Mouse (Mus musculus) retina, postnatal 7 days (tissue): ENCODE data around the gene Cda.

Source experiments
- DNase-seq: peaks from one replicate; pipeline ENCODE4 v3.0.0-alpha.2; 2012; ENCODE audit warnings: low read depth, low spot score

Cda gene

DNA sequence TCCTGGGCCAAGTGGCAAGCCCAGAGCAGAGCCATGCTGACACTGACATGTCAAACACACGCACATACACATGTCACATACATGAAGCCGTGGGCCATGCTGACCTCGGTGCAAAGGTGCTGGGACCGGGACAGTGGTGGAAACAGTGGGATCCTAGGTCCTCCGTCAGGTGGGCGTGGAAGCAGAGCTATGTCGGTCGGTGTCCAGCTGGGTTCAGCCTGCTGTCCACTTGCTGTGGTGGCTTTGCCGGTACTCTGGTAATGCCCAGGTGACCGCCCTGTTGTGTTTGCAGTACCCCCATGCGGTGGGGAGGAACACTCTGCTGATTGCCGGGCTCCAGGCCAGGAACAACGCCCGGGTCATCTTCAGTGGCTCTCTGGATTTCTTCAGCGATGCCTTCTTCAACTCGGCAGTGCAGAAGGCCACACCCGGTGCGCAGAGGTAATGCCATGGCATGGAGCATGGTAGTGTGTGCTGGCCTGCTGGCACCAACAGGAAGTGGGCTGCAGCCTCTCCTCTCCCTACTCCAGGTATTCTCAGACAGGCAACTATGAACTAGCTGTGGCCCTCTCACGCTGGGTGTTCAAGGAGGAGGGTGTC is 57.4 kb downstream of the Cda start:
- DNase-seq, result no peak

DNA sequence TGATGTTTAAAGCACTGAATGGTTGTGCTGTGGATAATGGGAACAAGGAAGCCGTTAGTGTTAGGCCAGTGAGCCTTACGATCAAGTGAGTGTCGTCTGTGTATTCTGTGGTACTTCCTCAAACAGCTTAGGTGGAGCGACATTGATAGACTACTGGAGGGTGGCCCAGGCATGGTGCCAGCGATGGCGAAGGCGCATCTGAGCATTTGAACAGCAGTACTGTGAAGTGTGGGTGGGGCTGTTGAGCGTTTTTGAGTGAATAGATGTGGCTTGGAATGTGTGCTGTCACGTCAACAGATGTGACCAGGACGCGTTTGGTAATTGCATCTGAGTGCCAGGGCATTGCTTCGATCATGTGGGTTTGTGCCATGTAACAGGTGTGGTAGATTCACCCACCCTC is 60.1 kb downstream of the Cda start:
- DNase-seq, result no peak

DNA sequence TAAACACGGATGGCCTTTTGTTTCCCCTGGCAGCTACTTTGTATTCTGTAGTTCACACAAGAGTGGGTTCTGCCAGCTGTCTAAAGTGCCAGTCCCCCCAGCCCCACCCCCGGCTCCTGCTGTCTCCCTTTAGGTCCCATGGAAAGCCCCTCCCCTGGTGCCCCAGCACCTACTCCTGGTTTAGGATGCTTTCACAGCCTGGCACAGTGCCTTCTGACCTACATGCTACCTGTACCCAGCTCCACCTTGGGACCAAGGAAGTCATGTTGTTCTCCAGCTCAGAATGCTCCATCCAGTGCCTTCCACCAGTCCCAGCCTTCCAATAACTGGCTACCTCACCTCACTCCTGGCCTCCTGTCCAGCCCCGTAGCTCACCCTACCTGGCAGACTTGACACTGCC is 60.8 kb downstream of the Cda start:
- DNase-seq, result no peak

DNA sequence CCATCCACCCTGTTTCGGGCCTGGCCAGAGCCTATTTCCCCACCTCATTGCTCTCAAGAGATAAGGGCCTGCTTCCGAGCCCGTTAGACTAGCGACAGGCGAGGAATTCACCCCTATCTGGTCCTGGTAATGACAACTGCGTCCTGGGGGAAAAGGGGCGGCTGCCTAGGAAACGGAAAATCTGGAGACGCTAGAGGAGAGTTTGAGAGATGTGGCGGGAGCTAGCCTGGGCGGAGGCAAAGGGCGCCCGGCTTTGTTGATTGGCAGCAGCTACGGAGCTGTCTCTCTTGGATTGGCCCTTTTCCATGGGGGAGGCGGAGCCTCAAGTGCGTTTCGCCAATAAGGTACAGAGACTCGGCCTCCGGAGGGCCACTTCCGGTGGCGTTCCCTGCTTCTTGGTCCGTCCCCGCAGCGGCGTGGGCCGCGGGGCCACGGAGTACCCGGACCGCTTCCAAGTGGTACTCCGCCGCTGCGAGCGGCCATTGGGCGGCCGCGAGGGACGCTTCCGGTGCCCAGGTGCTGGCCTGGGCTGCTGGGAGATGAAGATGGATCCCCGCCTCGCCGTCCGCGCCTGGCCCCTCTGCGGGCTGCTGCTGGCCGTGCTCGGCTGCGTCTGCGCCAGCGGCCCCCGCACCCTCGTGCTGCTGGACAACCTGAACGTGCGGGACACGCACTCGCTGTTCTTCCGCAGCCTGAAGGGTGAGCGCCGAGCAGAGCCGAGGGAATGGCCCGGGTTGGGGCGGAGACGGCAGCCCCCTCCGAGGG is 63.3 kb downstream of the Cda start, which contains the start of gene Ddost:
Gene Ddost, plus strand, starts transcription at position 391 of the 765 bp plus-strand sequence.
- DNase-seq, result peak; percentile 99

DNA sequence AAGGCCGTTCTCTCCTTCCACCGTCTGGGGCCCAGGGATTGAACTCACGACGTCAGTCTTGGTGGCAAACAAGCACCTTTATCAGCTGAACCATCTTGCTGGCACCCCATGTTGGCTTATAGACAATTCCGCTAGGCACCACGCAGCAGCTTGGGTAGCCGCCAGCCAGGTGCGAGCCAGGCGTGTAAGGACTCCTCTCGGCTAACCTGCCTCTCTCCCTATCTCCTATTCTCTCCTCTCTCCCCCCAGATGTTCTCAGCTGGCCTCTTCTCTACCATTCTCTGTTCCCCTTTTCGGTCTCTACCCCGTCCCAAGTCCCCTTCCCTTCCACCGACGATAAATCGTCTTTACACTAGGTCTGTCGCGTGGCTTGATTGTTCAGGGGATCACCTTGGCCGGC is 64.0 kb downstream of the Cda start:
- no peak for DNase-seq

DNA sequence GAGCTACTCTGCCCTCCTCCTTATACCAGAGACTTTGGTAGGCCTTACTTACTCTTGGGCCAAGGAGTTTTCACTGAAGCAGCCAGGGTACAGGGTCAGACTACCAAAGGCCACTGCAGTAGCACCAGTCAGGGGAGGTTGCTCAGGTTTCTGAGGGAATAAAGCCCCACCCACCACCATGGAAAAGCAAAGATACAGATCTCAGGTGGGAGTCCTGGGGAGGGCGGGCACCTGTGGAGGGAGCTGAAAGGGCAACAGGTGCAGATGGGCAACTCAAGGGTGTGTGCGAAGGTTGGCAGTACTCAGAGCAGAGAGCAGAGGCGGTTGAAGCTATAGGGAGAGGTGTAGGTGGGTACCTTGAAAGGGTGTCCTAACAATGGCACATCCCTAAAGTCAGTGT is 64.8 kb downstream of the Cda start:
- DNase-seq, result no peak

- no peak for DNase-seq
Measured at GRCm38 (mm10) chr4:138301271-138301780, 66.5 kb downstream of the Cda start.

DNA sequence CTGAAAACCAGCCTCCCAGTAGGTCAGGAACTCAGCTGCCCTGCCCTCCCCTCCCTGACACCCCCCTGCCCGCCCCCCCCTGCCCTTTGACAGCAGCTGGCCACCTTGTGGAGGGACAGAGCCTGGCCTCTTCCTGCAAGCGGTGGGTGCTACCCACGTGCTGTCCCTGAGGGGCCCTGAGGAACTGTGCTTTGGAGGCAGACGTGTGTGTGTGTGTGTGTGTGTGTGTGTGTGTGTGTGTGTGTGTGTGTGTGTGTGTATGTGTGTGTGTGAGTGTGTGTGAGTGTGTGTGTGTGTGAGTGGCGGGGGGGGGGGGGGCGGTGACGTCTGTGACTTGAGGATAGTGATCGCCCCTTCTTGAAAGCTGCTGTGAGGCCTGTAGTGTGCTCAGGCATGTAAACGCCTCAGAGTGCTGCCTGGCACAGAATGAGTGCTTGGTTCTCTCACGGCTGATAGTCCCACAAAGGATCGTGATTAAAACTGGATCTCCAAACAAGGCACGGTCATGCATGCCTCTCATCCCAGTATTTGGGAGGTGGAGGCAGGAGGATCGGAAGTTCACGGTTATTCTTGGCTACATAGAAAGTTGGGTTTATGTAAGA is 73.7 kb downstream of the Cda start:
- DNase-seq, result no peak

GRCm38 (mm10) chr4:138293261-138293948 is 74.4 kb downstream of the Cda start:
- no peak for DNase-seq

GRCm38 (mm10) chr4:138292028-138292427 is 75.8 kb downstream of the Cda start:
- no peak for DNase-seq

GRCm38 (mm10) chr4:138288691-138289090 is 79.1 kb downstream of the Cda start:
- DNase-seq, result no peak
